Mouse (Mus musculus) gastrocnemius, postnatal 10 days (tissue): ENCODE data around the gene Ank2. TPM values are rescaled to one million over a fixed set of nuclear protein-coding genes. Genes with fewer than 3 reads are reported as not detected.

Source experiments
- DNase-seq: peaks from one replicate; pipeline ENCODE4 v3.0.0; 2021; ENCODE audit warnings: mixed read lengths
- total RNA-seq, 2 experiments: library from RNA; stranded (reverse); gene quantifications; 2 replicates each; pipeline ENCODE4 v1.2.3; 2021

Gene Ank2
- total RNA-seq, 2 experiments from 2014 or later: 136 to 145 TPM

DNA sequence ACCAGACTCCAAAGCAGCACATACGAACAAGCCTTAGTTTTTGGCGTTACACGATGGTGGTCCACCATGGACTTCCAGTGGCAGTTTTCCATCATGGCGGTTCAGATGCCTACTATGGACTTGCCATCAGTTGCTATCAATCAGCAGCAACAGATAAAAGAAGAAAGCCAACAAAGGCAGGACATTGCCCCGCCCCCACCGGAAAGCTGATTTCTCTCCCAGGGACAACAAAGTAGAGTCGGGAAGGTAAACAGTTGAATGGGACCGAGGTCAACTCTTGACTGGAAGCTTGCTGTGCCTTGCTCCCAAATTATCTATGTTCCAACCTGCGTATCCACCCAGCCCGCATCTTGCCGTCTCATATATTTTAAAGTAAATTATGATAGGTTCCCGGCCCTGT lies 328.9 kb downstream of the Ank2 start:
- no peak for DNase-seq

DNA sequence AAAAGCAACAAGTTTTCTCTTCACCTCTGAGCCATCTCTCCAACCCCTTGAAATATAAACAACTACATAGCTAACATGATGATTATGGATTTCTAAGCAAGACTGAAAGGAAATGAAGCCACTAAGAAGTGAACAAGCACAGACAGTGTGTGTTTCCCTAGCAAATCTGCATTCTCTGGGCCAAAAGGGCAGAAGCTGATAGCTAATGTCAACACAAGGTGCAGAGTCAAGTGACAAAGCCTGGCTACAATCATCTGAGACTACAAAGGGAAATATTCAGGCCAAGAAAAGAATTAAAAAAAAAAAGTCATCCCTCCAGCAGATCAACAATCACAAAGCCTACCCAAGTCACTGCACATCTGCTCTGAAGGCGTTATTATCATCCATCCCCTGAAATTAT lies 330.0 kb downstream of the Ank2 start:
- DNase-seq: no peak

DNA sequence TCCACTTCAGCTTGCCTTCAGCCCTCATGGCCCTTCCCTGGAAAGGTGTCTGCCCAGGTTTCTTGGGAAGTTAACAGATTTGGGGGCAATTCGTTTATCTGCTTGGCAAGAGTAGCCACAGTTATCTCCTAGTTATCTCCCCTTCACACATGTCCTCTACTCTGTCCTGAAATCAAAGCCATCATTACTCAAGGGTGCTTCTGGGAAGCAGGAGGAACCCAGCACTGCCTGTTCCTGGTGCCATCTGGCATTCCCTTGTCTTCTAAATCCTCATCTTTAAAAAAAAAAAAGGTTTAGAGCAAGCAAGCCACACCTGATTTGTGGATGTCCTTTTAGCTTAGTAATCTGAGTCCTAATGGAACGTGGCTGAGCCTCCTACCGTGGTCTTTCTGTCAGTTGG lies 335.4 kb downstream of the Ank2 start:
- DNase-seq: no peak

DNA sequence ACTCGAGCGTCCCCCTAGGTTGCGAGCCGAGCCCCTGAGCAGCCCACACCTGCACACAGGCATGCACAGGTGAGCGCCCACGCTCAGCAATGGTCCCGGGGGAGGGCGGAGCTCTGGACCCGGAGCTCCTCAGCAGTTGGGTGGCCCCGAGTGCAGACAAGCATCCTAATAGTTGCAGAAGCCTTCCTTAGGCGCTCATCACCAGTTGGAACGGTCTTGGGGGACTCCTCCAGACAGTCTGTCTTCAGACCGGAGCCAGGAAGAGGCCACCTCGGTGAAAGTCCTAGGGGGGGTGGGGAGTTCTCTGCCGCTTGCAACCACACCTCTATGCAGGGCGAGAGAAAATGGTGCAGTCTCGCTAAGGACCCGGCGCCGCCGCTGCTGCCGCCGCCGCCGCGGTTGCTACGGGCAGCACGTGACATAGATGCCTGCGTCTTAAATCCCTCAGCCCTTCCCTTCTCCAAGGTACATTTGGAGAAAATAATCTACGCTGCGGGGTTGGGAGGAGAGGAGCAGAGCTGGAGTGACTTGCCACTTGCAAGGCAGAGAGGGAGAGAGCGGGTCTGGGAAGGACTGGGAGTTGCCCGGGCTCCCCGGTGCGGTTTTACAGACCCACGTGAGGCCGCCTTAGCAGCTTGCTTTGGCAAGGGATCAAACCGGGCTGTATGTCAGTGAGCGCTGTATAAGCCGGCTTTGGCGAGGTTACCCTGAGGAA lies 337.0 kb downstream of the Ank2 start:
- DNase-seq: peak; percentile 36

DNA sequence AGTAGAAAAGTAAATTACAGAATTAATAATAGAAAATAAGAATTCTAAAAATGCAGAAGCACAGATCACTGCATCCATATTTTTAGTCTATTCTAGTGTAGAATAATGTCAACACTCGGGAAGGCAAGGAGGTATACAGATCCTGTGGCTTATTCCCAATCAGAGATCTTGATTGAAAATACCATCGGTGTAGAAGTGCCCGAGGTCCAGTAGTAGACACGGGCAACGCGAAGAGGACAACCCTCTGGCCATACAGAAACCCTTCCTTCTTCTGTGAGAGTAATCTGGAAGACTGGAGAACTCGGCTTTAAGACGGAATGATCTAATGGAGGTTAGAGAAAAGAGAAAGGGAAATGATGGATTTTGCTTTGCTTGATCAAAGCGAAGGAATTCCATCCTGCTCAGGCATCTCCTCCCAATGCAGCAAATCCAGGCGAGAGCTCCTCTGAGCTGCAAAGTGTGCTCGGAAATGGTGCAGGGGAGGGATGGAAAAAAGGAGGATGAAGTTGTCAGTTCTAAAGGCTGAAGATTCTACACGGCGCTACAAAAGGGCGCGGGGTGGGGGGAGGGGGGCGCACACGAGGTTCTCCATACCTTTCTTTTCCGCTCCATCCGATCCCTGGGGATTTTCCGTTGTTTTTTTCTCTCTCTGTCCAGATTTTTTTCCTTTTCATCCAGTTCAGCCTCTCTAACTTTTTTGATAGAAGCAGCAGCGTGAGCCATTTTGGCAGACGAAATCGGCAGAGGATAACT lies 337.9 kb downstream of the Ank2 start:
- no peak for DNase-seq

DNA sequence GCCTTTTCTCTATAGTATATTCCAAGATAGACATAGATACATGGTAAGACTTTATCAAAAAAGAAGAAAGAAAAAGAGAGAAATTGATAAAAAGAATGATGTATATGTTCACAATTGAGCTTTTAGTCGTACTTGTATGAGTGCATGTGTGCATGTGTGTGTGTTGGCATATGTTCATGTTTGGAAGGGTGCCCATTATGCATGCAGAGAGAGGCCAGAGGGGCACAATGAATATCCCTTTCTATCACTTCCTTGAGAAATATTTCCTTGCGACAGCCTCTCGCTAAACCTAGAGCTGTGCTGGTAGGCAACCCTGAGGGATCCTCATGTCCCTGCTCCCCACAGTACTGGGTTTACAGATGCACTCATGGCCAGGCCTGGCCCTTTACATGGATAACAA lies 341.4 kb downstream of the Ank2 start:
- no peak for DNase-seq

DNA sequence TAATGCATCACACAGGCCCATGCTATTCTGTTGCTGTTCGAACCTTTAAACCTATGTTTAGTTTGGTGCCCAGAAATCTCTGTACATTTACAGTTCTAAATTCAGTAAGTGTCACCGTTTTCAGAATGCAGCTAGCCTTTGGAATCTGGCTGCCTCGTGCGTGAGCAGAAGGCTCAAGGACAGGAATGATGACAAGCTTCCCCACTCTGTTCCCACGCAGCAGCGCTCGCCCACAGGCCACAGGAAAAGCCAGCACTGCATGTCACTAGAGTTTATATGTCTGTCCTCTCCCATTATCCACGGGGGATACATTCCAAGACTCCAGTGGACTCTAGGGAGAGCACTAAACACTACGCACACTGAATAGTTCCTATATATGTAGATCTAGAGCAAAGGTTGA lies 343.1 kb downstream of the Ank2 start:
- DNase-seq: no peak

DNA sequence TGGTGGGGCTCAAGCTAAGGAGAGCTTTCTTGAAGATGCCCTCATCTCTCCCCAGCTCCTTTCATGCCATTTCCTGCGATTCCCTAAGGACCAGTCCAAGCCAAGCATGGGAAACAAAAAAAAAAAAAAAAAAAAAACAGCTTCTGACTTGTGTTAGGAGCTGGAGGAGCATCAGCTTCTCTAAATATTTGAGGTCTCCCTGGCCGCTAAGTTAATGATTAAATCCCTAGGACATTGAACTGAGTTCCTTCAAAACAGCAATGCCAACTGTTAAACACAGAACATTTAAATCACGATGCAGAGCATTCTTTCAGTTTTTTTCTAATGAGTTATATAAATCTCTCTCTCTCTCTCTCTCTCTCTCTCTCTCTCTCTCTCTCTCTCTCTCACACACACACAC lies 345.3 kb downstream of the Ank2 start:
- DNase-seq: no peak

DNA sequence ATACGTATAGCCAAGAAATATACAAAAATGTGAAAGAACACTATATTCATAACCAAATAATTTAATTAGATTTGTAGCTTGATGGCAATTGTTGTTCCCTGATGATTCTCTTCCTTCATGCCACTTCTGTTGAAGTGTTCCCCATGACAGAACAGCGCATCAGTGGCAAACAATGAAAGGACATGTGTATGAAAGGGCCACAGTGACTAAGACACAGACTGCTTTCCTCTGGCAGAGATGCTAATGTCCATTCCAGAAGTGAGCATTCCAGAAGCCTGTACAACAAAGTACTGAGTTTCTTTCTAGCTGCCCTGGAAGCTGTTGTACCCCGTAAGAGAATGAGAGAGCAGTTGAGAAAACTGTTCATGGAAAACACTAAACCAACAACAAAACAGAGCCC lies 345.7 kb downstream of the Ank2 start:
- no peak for DNase-seq

DNA sequence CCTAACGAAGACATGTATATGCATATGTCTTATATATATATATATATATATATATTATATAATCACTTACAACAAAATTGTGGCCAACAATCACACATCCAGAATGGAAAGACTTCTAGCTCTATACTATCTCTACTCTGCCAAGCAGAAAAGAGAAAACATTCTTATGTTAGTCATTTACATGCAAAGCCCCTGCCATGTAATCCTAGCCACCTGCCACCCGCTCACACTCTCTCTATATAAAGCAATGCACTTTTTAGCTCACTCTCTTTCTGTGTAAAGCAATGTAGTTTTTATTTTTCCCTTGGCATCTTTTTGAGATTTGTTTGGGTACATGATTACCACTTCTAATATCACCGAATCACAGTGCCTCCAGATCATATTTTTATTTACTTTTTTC lies 350.5 kb downstream of the Ank2 start:
- DNase-seq: no peak

DNA sequence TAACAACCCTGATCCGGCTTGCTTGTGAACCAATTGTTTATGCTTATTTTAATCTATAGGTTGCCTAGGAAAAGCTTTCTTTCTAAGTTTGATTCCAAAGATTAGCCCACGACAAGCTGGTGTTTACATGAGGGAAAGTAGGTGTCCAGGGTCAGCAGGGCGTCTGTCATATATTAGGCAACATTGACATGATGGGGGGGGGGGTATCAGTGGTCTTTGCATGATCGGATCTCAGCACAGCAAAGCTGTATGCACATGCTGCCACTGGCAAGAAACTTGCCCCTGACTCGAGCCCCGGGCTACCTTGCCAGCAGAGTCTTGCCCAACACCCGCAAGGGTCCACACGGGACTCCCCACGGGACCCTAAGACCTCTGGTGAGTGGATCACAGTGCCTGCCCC lies 358.6 kb downstream of the Ank2 start:
- DNase-seq: no peak

DNA sequence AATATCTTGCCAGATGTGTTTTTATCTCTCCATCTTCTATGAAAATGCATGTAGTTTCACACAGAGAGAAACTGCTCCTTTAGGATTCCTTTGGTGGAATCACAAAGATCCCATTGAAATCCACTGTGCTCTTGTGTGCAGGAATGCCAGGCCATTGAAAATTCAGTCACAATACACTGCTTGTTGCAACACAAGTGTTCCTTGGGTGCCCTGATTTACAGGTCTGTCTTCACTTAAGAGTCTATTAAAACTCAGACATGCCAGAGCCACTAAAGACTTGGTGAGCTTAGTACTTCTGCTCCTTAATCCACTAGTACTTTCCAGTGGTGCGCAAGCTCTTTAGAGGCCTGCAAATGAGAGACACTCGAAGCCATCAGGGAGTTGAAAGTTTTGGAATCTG lies 359.5 kb downstream of the Ank2 start:
- DNase-seq: no peak

DNA sequence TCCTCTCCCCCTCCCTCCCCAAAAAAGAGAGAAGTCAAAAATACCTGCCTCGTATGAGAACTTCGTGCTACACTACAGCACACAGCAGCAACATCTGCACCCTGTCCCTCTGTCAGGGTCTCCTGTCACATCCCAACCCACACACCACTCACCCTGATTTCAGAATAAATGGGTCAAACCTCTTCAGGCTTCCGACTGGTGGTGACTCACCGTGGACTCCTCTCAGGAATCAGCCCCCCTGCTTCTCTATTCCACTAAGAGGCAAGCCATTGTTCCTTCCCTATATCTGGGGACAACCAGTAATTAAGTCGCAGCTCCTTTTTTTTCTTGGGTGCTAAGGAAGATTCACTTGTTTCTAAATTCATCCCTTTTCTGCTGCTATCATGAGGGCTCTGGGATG lies 361.6 kb downstream of the Ank2 start:
- DNase-seq: no peak

DNA sequence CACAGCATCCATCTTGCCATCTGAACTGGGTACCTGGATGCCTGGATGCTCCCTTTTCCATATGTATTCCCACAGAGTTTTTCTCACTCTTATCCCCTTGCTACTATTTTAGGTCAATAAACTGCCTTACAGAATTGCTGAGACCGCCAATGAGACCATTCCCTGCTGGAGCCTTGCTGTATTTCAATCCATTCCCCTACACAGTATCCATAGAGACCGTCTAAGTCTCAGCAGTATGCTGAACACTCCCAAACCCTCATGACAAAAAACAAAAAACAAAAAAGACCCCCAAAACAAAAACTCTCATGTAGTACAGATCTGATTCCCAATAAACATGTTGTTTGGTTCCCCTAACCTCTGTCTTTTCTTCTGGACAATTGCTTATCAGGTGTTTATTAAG lies 365.1 kb downstream of the Ank2 start:
- DNase-seq: no peak

DNA sequence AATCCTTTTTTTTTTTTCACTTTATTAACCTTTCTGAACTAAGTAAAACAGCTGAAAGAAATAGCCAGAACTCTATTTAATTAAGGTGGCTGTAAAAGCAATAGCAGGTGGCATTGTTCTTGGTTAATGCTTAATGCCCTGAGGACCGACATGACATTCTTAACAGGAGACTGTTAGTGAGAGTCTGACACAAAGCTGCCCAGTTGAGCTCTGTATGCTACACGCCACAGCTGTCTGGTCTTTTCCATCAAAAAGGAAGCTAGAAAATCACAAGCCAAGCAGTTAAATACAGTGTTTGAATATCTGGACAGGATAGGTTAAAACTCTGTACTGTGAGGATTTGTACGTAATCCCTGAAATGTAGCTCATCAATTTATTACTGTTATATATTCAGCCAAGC lies 368.1 kb downstream of the Ank2 start:
- no peak for DNase-seq

DNA sequence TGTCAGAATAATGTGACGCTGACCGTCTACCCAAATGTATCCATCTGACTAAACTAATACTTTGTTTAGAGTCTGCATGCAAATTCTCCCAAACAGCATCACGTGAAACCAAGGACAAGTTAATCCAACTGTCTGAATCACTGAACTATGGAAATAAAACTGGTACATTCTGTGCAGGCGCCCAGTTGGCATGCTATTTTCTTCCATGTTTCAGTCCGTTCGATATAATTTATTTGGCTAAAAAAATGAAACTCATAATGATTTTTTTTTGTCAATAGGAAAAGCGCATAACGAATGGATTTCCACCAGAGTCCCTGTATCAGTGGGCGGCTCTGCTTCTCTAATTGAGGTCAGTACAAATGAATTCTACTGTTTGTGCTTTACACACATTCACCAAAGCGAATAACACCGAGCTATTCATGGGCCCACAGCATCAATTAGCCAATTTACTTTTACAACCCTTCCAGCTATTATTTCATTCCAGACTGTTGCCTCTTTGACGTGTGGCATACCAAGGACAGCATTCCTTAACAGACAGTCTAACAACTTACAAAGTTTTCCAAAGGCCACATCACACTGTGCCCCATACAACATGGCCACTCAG lies 368.9 kb downstream of the Ank2 start:
- DNase-seq: no peak

DNA sequence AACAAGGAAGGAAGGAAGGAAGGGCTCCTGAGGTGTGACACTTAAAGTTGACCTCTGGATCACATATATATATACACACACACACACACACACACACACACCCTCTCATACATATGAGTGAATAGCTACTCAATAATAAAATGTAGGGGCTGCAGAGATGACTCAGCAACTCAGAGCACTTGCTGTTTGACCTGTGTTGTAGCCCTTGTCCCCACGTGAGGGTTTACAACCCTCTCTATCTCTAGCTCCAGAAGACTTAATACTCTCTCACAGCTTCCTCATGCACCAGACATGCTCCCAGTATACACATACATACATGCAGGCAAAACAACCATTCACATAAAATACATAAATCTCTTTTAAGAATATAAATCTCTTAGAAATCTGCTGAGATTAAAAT lies 369.4 kb downstream of the Ank2 start:
- DNase-seq: no peak

DNA sequence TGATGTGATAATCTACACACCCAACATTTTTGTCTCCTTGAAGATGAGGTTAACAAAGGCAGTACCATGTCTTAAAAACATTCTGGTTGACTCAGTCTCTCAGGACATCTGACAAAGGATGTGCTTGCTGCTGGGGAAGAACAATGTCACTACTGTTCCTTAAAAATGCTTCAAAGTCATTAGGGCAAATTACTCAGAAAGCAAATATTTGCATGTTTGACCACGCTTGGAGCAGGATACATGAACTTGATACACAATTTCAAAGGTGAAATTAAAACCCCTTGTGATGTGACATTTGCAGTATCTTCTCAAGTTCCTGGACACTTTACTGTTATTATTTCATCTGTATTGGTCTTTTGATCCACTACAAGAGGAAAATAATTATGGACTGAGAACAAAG lies 371.5 kb downstream of the Ank2 start:
- no peak for DNase-seq

DNA sequence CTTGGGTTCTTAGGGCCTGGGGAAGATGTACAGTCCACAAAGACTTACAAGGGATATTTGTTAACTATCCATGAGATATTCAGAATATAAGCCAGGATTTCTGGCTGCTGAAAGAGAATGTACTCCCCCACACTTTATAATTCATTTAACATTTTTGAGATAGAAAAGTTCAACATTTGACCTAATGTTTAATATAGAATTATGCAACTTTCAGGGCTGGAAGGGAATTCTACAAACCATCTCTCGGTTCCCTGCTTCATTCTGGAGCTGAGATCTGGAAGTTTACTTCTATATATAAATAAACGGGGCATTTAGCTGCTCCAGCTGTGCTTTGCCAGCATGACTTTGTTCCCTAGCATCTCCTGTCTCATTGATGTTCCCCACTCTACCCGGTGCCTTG lies 372.9 kb downstream of the Ank2 start:
- no peak for DNase-seq

DNA sequence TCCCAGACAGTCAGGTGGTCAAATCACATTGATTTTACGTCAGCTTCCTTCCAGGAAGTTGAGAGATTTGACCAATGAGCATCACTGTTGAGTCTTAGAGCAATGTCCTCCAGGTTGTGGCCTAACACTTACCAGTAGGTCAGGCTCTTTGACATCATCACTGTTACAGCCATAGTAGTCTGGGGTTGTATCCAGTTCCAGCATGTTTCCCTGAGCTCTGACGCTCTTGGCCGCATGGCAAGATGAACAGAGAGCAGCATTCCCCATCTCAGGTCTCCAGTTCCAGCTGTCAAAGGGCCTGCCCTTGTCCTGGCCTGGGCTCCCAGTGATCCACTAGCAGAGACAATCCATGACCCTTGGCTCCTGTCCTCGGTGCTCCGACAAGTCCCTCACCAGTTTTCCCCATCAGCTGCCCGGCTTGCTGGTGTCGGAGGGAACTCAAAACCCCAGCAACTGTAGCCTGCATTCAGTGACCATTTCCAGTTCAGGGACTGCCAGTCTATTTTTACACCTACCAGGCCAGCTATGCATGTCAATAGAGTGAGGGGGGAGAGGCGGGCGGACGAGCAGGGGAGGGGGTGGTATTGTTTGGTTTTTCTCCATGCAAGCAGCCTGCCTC lies 374.7 kb downstream of the Ank2 start:
- DNase-seq: peak; percentile 33

DNA sequence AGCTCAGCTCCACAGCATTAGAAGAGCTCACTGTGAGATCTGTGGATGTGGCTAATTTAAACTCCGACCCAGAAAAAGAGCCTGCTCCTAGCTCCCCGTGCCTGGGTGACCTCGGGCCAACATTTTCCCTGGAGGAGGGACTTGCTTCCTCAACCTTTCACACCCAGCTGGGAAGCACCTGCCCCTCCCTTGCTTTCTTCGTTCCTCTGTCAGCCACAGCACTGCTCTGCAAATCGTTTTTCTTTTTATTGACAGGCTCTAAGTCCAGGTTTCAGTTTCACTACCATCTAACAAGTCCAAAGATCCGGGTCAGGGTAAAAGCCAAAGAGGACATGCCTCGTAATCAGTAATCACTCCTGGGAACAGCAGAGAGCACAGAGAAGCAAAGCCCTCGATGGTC lies 375.8 kb downstream of the Ank2 start:
- peak; percentile 20 for DNase-seq

DNA sequence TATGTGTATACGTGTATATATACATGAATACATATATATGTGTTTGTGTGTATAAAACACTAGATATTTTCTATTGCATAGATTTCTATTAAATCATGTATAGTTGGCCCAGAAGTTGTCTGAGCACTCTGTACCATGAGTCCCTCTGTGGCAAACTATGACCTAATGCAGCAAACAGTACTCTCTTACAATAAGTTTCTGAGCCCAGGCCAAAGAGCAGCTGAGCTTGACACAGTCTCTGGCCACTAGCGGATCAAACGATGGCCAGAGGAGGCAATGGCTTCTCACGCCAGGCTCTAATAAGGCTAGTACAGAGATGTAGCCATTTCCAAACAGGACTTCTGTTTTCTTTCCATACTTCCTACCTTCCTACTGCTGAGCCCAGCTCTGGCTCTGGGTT lies 380.4 kb downstream of the Ank2 start:
- no peak for DNase-seq

DNA sequence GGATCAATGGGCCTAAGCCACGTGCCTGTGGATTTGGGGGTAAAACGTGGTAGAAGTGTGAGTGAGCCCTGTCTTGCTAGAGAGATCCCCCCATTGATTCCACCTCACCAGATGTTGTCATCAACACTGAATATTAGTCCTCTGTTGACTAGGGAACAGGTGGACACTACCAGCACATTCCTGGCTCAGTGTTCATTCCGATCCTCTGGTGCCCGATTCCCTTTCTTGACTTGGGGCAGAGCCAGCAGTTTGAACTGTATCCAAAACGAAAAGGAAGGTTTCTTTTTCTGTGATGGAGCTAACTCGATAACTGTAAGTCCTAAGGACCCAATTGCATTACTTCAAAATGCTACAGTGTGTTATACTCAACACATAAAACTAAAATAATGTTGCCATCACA lies 382.9 kb downstream of the Ank2 start:
- no peak for DNase-seq
